Mouse (Mus musculus) CH12.LX (cell line): ENCODE data around the gene Stk10. TPM values are rescaled to one million over a fixed set of nuclear protein-coding genes. Genes with fewer than 3 reads are reported as not detected.

ENCODE experiments used
- DNase-seq: peaks from one replicate; pipeline ENCODE4 v3.0.0-alpha.2; 2013; ENCODE audit errors: extremely low read depth
- H3K27ac ChIP-seq: 2 replicates; pipeline ENCODE4 v1.5.1; 2012; ENCODE audit warnings: low read depth, mild to moderate bottlenecking, control low read depth, moderate library complexity; ENCODE audit not compliant: insufficient read depth
- H3K27me3 ChIP-seq: replicated peaks from 2 replicates; pipeline ENCODE3; 2012; ENCODE audit warnings: inconsistent platforms
- H3K36me3 ChIP-seq, 2 experiments: replicated peaks in 1 of 2; 2 replicates each; pipeline versions ENCODE3 to v1.6.1; 2012; ENCODE audit warnings: inconsistent platforms in 1 of 2, low read length in 1 of 2, mild to moderate bottlenecking in 1 of 2, mixed read lengths in 1 of 2, moderate library complexity in 1 of 2; ENCODE audit not compliant: control insufficient read depth in 1 of 2, insufficient read depth in 1 of 2
- H3K4me1 ChIP-seq, 2 experiments: 2 replicates each; pipeline ENCODE4 v1.6.1; 2012; ENCODE audit warnings: inconsistent platforms in 1 of 2, moderate library complexity in 1 of 2; ENCODE audit not compliant: insufficient read depth in 2 of 2, control insufficient read depth in 1 of 2
- H3K4me2 ChIP-seq: 2 replicates; pipeline ENCODE4 v1.6.1; 2012; ENCODE audit warnings: low read depth, mild to moderate bottlenecking, control low read depth; ENCODE audit not compliant: poor library complexity, insufficient read depth, severe bottlenecking
- H3K4me3 ChIP-seq, 3 experiments: fragments of 150-350 bp in 1 of 3; sonication (generic) in 1 of 3; replicated peaks in 1 of 3; 2 replicates each; pipeline versions ENCODE3 to v1.5.1; 2011 to 2012; ENCODE audit warnings: low read depth in 2 of 3, low read length in 2 of 3, mild to moderate bottlenecking in 2 of 3, moderate library complexity in 2 of 3, control low read depth in 1 of 3, improper control_type of control experiment in 1 of 3, inconsistent platforms in 1 of 3, mixed read lengths in 1 of 3; ENCODE audit not compliant: poor library complexity in 1 of 3
- H3K79me2 ChIP-seq: replicated peaks from 2 replicates; pipeline ENCODE4 v1.6.1; 2012; ENCODE audit warnings: mild to moderate bottlenecking, moderate library complexity; ENCODE audit not compliant: control insufficient read depth, poor library complexity, insufficient read depth, severe bottlenecking; ENCODE audit errors: extremely low read depth
- H3K9ac ChIP-seq: 2 replicates; pipeline ENCODE4 v1.6.1; 2012; ENCODE audit warnings: low read depth, mild to moderate bottlenecking, control low read depth, moderate library complexity; ENCODE audit not compliant: insufficient read depth
- H3K9me3 ChIP-seq: replicated peaks from 2 replicates; pipeline ENCODE3; 2012; ENCODE audit warnings: low read length, inconsistent platforms, mixed read lengths
- BHLHE40 ChIP-seq: IDR thresholded peaks from 2 replicates; pipeline ENCODE4 v1.6.1; 2011; ENCODE audit warnings: mild to moderate bottlenecking, low read depth, low read length, improper control_type of control experiment
- CHD1 ChIP-seq: IDR thresholded peaks from 2 replicates; pipeline ENCODE4 v1.6.1; 2012; ENCODE audit warnings: low read depth, low read length, improper control_type of control experiment, inconsistent platforms
- CHD2 ChIP-seq: IDR thresholded peaks from 2 replicates; pipeline ENCODE4 v1.6.1; 2011; ENCODE audit warnings: low read length, improper control_type of control experiment
- EP300 ChIP-seq: IDR thresholded peaks from 2 replicates; pipeline ENCODE4 v1.6.1; 2011; ENCODE audit warnings: low read length, improper control_type of control experiment
- IRF4 ChIP-seq: IDR thresholded peaks from 2 replicates; pipeline ENCODE4 v1.6.1; 2014; ENCODE audit warnings: low read depth, mild to moderate bottlenecking, inconsistent platforms, low read length, improper control_type of control experiment
- JUND ChIP-seq: conservative IDR thresholded peaks from 2 replicates; pipeline ENCODE4 v1.6.1; 2011; ENCODE audit warnings: low read depth, low read length, improper control_type of control experiment
- KAT2A ChIP-seq: IDR thresholded peaks from 2 replicates; pipeline ENCODE4 v1.6.1; 2012; ENCODE audit warnings: low read length, improper control_type of control experiment, inconsistent platforms; ENCODE audit not compliant: insufficient replicate concordance
- MAX ChIP-seq: IDR thresholded peaks from 2 replicates; pipeline ENCODE4 v1.6.1; 2011; ENCODE audit warnings: low read length, improper control_type of control experiment
- MAZ ChIP-seq: IDR thresholded peaks from 2 replicates; pipeline ENCODE4 v1.6.1; 2012; ENCODE audit warnings: low read depth, mild to moderate bottlenecking, inconsistent platforms, low read length, improper control_type of control experiment, moderate library complexity
- MXI1 ChIP-seq: IDR thresholded peaks from 2 replicates; pipeline ENCODE4 v1.6.1; 2011; ENCODE audit warnings: mild to moderate bottlenecking, low read depth, low read length, improper control_type of control experiment
- MYC ChIP-seq: IDR thresholded peaks from 2 replicates; pipeline ENCODE4 v1.6.1; 2011; ENCODE audit warnings: low read depth, mild to moderate bottlenecking, improper control_type of control experiment, low read length
- NELFE ChIP-seq: IDR thresholded peaks from 2 replicates; pipeline ENCODE4 v1.6.1; 2011; ENCODE audit warnings: low read depth, low read length, improper control_type of control experiment
- POLR2A ChIP-seq: IDR thresholded peaks from 2 replicates; pipeline ENCODE4 v1.6.1; 2011; ENCODE audit warnings: low read depth, mild to moderate bottlenecking, improper control_type of control experiment, low read length
- RCOR1 ChIP-seq: conservative IDR thresholded peaks from 2 replicates; pipeline ENCODE4 v1.6.1; 2012; ENCODE audit warnings: low read depth, mild to moderate bottlenecking, inconsistent platforms, low read length, improper control_type of control experiment
- TCF12 ChIP-seq: IDR thresholded peaks from 2 replicates; pipeline ENCODE4 v1.6.1; 2014; ENCODE audit warnings: low read depth, mild to moderate bottlenecking, inconsistent platforms, low read length, improper control_type of control experiment
- UBTF ChIP-seq: IDR thresholded peaks from 2 replicates; pipeline ENCODE4 v1.6.1; 2012; ENCODE audit warnings: low read depth, mild to moderate bottlenecking, inconsistent platforms, low read length, improper control_type of control experiment, moderate library complexity
- USF1 ChIP-seq: IDR thresholded peaks from 2 replicates; pipeline ENCODE4 v1.6.1; 2014; ENCODE audit warnings: low read depth, mild to moderate bottlenecking, inconsistent platforms, low read length, improper control_type of control experiment
- USF2 ChIP-seq: conservative IDR thresholded peaks from 2 replicates; pipeline ENCODE4 v1.6.1; 2011; ENCODE audit warnings: low read depth, low read length, improper control_type of control experiment
- ZKSCAN1 ChIP-seq: IDR thresholded peaks from 2 replicates; pipeline ENCODE4 v1.6.1; 2012; ENCODE audit warnings: low read depth, inconsistent platforms, low read length, improper control_type of control experiment, borderline replicate concordance
- ZMIZ1 ChIP-seq: IDR thresholded peaks from 2 replicates; pipeline ENCODE4 v1.6.1; 2012; ENCODE audit warnings: low read depth, mild to moderate bottlenecking, inconsistent platforms, low read length, improper control_type of control experiment
- ZNF384 ChIP-seq: IDR thresholded peaks from 2 replicates; pipeline ENCODE4 v1.6.1; 2012; ENCODE audit warnings: low read depth, low read length, improper control_type of control experiment, inconsistent platforms
- dilution Hi-C: fragments of 300-500 bp; cut with MboI; formaldehyde crosslinking; loops from 2 replicates; pipeline ENCODE4 v1.14.3; 2020; ENCODE audit warnings: low sequenced_read_pairs; ENCODE audit not compliant: extremely low pct_unique_long_range_greater_than_20kb, extremely low pct_ligation_motif_present
- in situ Hi-C: fragments of 300-500 bp; cut with MboI; formaldehyde crosslinking; loops from 3 replicates; pipeline ENCODE4 v1.14.3; 2019; ENCODE audit warnings: low sequenced_read_pairs, low pct_ligation_motif_present, low pct_unique_long_range_greater_than_20kb, mixed read lengths
- polyA plus RNA-seq: library from polyadenylated mRNA; unstranded; fragments of >175 nt; gene quantifications from 2 replicates; pipeline ENCODE4 v1.2.1, GENCODE M21; 2012; ENCODE audit warnings: low read depth; ENCODE audit not compliant: insufficient read length
- total RNA-seq, 2 experiments: library from RNA; depleted of rRNA; stranded (reverse); fragments of 300-350 nt in 1 of 2; fragments of >200 nt in 1 of 2; gene quantifications; 2 replicates each; pipeline ENCODE4 v1.2.3; 2012 to 2014

The Stk10 gene
- total and polyA plus RNA-seq, 3 experiments = 20.0 to 40.3 (median 23.2) TPM

- Histone ChIP-seq H3K36me3 (peaks cover 0 to 20% of the 10 kb centered on the region in 2 experiments), H3K27ac (no peak overlapping the region), H3K79me2 (no peaks in the 10 kb centered on the region), H3K4me1 (peaks cover 7 to 8% of the 10 kb centered on the region in 2 experiments), H3K4me2 (no peak overlapping the region)
- no peak for DNase-seq
- TF ChIP-seq ZMIZ1 = no peak
- TF ChIP-seq, all 38 proteins: peak for 0
- Histone ChIP-seq H3K9ac (no peak overlapping the region), H3K4me3 (no peak overlapping the region), H3K27me3 (no peaks in the 10 kb centered on the region), H3K9me3 (no peaks in the 10 kb centered on the region)
- dilution Hi-C loops = no loop called here
- in situ Hi-C loops = no loop called here
Measured at GRCm38 (mm10) chr11:32519354-32519753, 13.8 kb upstream of the Stk10 start.

GRCm38 (mm10) chr11:32521246-32521645, 11.9 kb upstream of the Stk10 start:
- in situ Hi-C loops (no loop called here), dilution Hi-C loops (no loop called here)
- no peaks in the 10 kb centered on the region for H3K27me3 ChIP-seq
- peaks cover 13 to 17% of the 10 kb centered on the region in 2 experiments for H3K4me1 ChIP-seq
- no peak overlapping the region for H3K27ac ChIP-seq
- H3K4me2 ChIP-seq = no peak overlapping the region
- TF ChIP-seq NELFE = no peak
- H3K4me3 ChIP-seq = no peak overlapping the region
- H3K79me2 ChIP-seq = no peaks in the 10 kb centered on the region
- H3K36me3 ChIP-seq = peaks cover 0 to 14% of the 10 kb centered on the region in 2 experiments
- H3K9me3 ChIP-seq = no peaks in the 10 kb centered on the region
- no peak overlapping the region for H3K9ac ChIP-seq
- no peak for DNase-seq

GRCm38 (mm10) chr11:32524122-32524920, 8.8 kb upstream of the Stk10 start:
- no peak for DNase-seq
- dilution Hi-C loops = no loop called here
- Histone ChIP-seq H3K4me1 (peaks cover 13 to 17% of the 10 kb centered on the region in 2 experiments), H3K79me2 (no peaks in the 10 kb centered on the region), H3K9me3 (no peaks in the 10 kb centered on the region), H3K4me2 (peak overlapping the region; percentile 26; the same call in 1 of the 2 replicates), H3K27me3 (no peaks in the 10 kb centered on the region), H3K36me3 (peaks cover 0 to 2% of the 10 kb centered on the region in 2 experiments), H3K9ac (no peak overlapping the region), H3K27ac (no peak overlapping the region)
- TF ChIP-seq NELFE (no peak), RCOR1 (0 out of 2 replicates have a peak, but pooled peaks have one; percentile 22), EP300 (peak; percentile 42; the same call in 1 of the 2 replicates), KAT2A (no peak), MAZ (no peak), CHD1 (no peak), USF2 (peak; percentile 40; the same call in 1 of the 2 replicates), MYC (no peak), USF1 (peak; percentile 68), MXI1 (no peak), ZKSCAN1 (no peak), BHLHE40 (peak; percentile 90), IRF4 (peak; percentile 32; the same call in 1 of the 2 replicates), UBTF (0 out of 2 replicates have a peak, but pooled peaks have one; percentile 10), CHD2 (peak; percentile 36; the same call in 1 of the 2 replicates), MAX (peak; percentile 50), TCF12 (peak; percentile 32; the same call in 1 of the 2 replicates), POLR2A (no peak), JUND (no peak), ZNF384 (no peak)
- TF ChIP-seq, all 38 proteins: peak for 10
- H3K4me3 ChIP-seq = no peak overlapping the region
- in situ Hi-C loops = no loop called here
